Mouse (Mus musculus) CD8-positive naive resting alpha-beta T cell, adult 57 days (primary cell): ENCODE measurements around the gene Fam81a. TPM values are rescaled to one million over a fixed set of nuclear protein-coding genes. Genes with fewer than 3 reads are reported as not detected.

Experiments
- total RNA-seq: library from RNA; stranded (reverse); gene quantifications from one replicate; pipeline ENCODE4 v1.2.4, GENCODE M21; 2023

The Fam81a gene
- not detected for total RNA-seq

DNA sequence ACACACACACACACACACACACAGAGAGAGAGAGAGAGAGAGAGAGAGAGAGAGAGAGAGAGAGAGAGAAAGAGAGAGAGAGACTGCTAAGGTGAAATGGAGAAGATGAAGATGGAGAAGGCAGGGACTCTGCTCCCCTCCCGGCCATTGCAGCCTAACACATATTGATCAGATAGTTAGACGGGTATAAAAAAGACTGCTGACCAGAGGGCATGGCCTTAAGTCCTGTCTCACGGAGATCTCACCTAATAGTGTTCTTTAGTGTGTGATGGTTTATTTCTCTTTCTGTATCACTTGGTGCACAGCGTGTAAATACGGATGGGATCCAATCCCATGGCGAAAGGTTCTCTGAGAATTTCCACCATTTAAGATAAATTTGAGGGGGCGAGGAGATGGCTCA, at the start of gene Fam81a:
Gene Fam81a (minus strand): TSS at position 101 of the 400 bp plus-strand sequence.

Other genes starting within 250 kb of the Fam81a start
- 51.1 TPM for gene Bnip2, start 153.1 kb downstream of the Fam81a start, total RNA-seq
- 75.1 TPM for gene Gtf2a2, start 130.0 kb downstream of the Fam81a start, total RNA-seq
- not detected for gene Gcnt3, start 104.5 kb downstream of the Fam81a start, total RNA-seq
- 17.3 TPM for gene Myo1e, start 64.8 kb upstream of the Fam81a start, total RNA-seq